In the genomic region with DNA sequence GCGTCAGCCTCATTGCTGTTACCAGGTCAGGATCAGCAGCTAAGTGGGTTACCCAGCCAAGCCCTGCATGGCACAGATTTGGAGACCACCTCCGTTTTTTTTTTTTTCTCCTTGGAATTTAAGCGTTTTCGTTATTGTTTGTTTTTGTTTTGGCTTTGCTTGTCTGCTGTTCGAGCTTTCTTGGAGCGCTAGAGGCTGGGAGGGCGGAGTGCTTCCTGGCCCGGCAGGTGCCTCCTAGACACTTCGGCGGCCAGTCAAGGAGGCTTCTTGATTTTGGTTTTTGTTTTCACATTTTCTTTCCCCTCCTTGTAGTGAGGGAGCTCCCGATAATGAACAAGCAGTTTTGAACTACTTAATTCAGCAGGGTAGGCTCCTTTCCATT, we compare ENCODE assay signal across 11 mouse cellular contexts. TPM values are rescaled to one million over a fixed set of nuclear protein-coding genes. Genes with fewer than 3 reads are reported as not detected.
DNase-seq lines count a peak whose midpoint lies in the region; ATAC-seq and TF ChIP-seq lines count a peak whose summit lies in the region.
"Had no signal": no experiment of that assay in that cellular context is flagged by ENCODE, and none has a peak within 500 bp of the region (broad histone marks: within the 10 kb centered on the region; RNA-seq: fewer than 3 reads in every experiment).

Gene Nkx2-1 (minus strand): TSS at position 25 of the 382 bp plus-strand sequence.

- no peaks in the 10 kb centered on the region for H3K9me3 ChIP-seq in kidney, postnatal 0 days (replicated peaks; ENCODE audit: low read length)
- no peaks in the 10 kb centered on the region for H3K9me3 ChIP-seq in forebrain, embryonic 12.5 days
- no peaks in the 10 kb centered on the region for H3K9me3 ChIP-seq in midbrain, embryonic 15.5 days
- H3K9me3 ChIP-seq: neural tube, embryonic 15.5 days had no signal

- H3K27ac ChIP-seq in kidney, postnatal 0 days, result no peak within 1 kb of the TSS
- peak within 1 kb of the TSS; percentile 87 for H3K27ac ChIP-seq in forebrain, embryonic 12.5 days
- peak within 1 kb of the TSS; percentile 49 for H3K27ac ChIP-seq in midbrain, embryonic 15.5 days
- H3K27ac ChIP-seq: neural tube, embryonic 15.5 days had no signal

- WGBS in kidney, postnatal 0 days, result under 1% methylated on average over 11 of the region's 11 CpGs
- WGBS in forebrain, embryonic 12.5 days, result under 1% methylated on average over 11 of the region's 11 CpGs
- WGBS in midbrain, embryonic 15.5 days, result under 1% methylated on average over 11 of the region's 11 CpGs

- peak; percentile 30 for DNase-seq in heart, adult 11 months
- DNase-seq in heart, postnatal 10 days, result no peak
- no peak for DNase-seq in kidney, postnatal 0 days (ENCODE audit: low spot score)
- no peak for DNase-seq in kidney, adult 9 months
- DNase-seq in thymus, postnatal 10 days (ENCODE audit: low spot score in 2 of 2), result no peak
- no peak for DNase-seq in thymus, postnatal 0 days (ENCODE audit: low spot score)

- no peak within 1 kb of the TSS for H3K9ac ChIP-seq in kidney, postnatal 0 days (ENCODE audit: low read depth, low read length)
- peak within 1 kb of the TSS; percentile 66 for H3K9ac ChIP-seq in forebrain, embryonic 12.5 days
- H3K9ac ChIP-seq in midbrain, embryonic 15.5 days, result no peak within 1 kb of the TSS
- H3K9ac ChIP-seq: neural tube, embryonic 15.5 days had no signal

- H3K4me3 ChIP-seq in kidney, postnatal 0 days (replicated peaks; ENCODE audit: low read depth, low read length), result no peak within 1 kb of the TSS
- peak within 1 kb of the TSS; percentile 48 for H3K4me3 ChIP-seq in forebrain, embryonic 12.5 days (replicated peaks)
- H3K4me3 ChIP-seq in midbrain, embryonic 15.5 days, result peak within 1 kb of the TSS; percentile 27
- H3K4me3 ChIP-seq: neural tube, embryonic 15.5 days had no signal

- TF ChIP-seq CTCF in kidney, postnatal 0 days (IDR thresholded peaks at IDR 0.05; ENCODE audit: low read depth), result no peak

- no peak for ATAC-seq in kidney, postnatal 0 days (replicated peaks; ENCODE audit: low FRiP score, low read depth)
- ATAC-seq in forebrain, embryonic 12.5 days (ENCODE audit: low FRiP score), result no peak
- no peak for ATAC-seq in midbrain, embryonic 15.5 days (replicated peaks)

- peaks cover 90% of the 10 kb centered on the region for H3K27me3 ChIP-seq in kidney, postnatal 0 days (ENCODE audit: insufficient read depth, low read length)
- peaks cover 97% of the 10 kb centered on the region for H3K27me3 ChIP-seq in forebrain, embryonic 12.5 days
- peaks cover 88% of the 10 kb centered on the region for H3K27me3 ChIP-seq in midbrain, embryonic 15.5 days (replicated peaks)

- H3K36me3 ChIP-seq in kidney, postnatal 0 days (ENCODE audit: insufficient read depth, low read length), result no peaks in the 10 kb centered on the region
- no peaks in the 10 kb centered on the region for H3K36me3 ChIP-seq in forebrain, embryonic 12.5 days (replicated peaks)
- no peaks in the 10 kb centered on the region for H3K36me3 ChIP-seq in midbrain, embryonic 15.5 days (replicated peaks)
- H3K36me3 ChIP-seq: neural tube, embryonic 15.5 days had no signal

- peaks cover 8% of the 10 kb centered on the region for H3K4me1 ChIP-seq in kidney, postnatal 0 days (replicated peaks; ENCODE audit: insufficient read depth, low read length)
- H3K4me1 ChIP-seq in forebrain, embryonic 12.5 days, result peaks cover 23% of the 10 kb centered on the region
- peaks cover 18% of the 10 kb centered on the region for H3K4me1 ChIP-seq in midbrain, embryonic 15.5 days

- intact Hi-C loops in heart, postnatal 10 days (cut with DNase I), result loop anchor here (10.0 kb wide), 2 partner anchors 292 to 1008 kb away; partner anchors contain the start of gene Foxa1

- H3K4me2 ChIP-seq in kidney, postnatal 0 days (ENCODE audit: low read length), result peak within 1 kb of the TSS; percentile 18; the same call in 1 of the 2 replicates
- H3K4me2 ChIP-seq in forebrain, embryonic 12.5 days, result peak within 1 kb of the TSS; percentile 43
- H3K4me2 ChIP-seq in midbrain, embryonic 15.5 days, result peak within 1 kb of the TSS; percentile 14
- H3K4me2 ChIP-seq: neural tube, embryonic 15.5 days had no signal

RNA-seq across cellular contexts. Expression of gene Nkx2-1, which starts in this region (rescaled TPM):
- not detected for total RNA-seq in heart, postnatal 10 days (2021)
- not detected in 2 replicates for polyA plus RNA-seq in kidney, postnatal 0 days (2015; fragmentation: Nextera tagmentation; extraction: Ambion mirVana)
- polyA plus RNA-seq in forebrain, embryonic 12.5 days (2016; fragmentation: Nextera tagmentation; extraction: Ambion mirVana), result 37.2 and 66.0 TPM in 2 replicates
- polyA plus RNA-seq in midbrain, embryonic 15.5 days (2015; fragmentation: Nextera tagmentation; extraction: Ambion mirVana), result 6.3 and 8.0 TPM in 2 replicates
- 0.05 TPM in 1 of 2 replicates, not detected in the other for polyA plus RNA-seq in thymus, postnatal 0 days (2015; fragmentation: Nextera tagmentation; extraction: Ambion mirVana)
- polyA plus RNA-seq: gonadal fat pad, adult 2 months; liver, embryonic 16.5 days; neural tube, embryonic 15.5 days had no signal
